Mouse (Mus musculus) v-Abl transformed pro-B cells (cell line): Measurements from ENCODE around the gene Spindoc.

Experiments used
- in situ Hi-C, 2 experiments: fragments of 400-800 bp; cut with MboI; formaldehyde crosslinking; loops; one replicate each; pipeline ENCODE4 v1.15.1; 2025; ENCODE audit not compliant: unreplicated experiment in 2 of 2

Gene Spindoc

DNA sequence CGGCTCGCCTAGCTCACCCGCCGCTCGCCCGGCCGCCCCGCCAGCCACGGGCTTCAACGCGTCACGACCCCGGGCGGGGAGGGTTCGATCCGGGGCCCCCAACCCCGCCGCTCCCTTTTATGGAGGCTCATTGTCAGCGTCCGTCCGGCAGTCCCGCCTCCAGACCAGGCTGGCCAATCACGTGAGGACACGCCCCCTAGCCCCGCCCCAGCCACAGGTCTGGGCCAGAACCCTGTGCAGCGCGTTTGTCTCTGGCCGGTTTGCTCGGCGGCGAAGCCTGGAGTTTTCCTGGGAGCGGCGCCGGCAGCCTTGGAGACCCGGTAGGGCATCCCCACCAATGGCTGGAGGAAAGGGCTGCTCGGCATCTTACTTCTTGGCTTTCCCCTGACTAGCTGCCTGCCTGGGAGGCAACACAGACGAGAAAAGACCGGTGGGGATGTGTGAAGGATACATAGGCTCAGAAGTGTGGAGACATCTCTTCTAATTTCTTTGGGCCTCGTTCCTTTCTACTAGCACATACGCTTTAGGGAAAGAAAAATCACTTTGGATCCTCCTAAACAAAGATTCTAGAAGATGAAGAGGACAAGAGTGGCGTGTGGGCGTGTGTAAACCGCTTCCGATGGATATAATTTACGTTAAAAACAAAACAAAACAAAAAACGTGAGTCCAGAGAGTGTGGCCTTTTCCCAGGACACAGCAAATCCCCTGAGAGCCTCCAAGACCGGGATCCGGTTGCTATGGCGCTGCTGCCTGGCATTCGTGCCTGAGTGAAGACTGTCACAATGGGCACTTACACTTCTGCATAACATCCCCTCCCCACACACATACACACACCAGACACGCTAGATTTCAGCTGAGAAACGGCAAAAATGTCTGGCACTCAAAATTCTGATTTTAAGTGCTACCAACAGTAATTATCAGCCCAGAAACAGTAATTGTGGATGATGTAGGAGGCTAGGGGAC lies at the start of gene Spindoc:
Gene Spindoc, minus strand, starts transcription at position 92 of the 963 bp plus-strand sequence.
- in situ Hi-C loops, result no loop called here

DNA sequence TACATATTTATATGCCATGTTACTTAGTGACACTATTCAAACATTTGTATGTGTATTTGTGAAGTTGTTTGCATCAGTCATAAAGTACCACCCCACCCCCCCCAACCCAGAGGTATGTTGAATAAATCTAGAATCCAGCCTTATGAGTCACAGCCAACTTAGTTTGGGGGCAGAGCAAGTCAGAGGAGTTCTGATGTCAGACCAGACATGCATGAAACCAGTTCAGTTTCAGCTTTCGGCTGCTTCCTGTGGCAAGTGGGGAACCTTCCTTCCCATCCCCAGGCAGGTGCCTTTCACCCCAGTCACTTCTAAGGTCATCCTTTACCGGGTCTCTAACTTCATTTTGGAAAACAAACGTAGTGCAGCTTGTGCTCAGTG lies 42.6 kb upstream of the Spindoc start:
- in situ Hi-C loops, result no loop called here

DNA sequence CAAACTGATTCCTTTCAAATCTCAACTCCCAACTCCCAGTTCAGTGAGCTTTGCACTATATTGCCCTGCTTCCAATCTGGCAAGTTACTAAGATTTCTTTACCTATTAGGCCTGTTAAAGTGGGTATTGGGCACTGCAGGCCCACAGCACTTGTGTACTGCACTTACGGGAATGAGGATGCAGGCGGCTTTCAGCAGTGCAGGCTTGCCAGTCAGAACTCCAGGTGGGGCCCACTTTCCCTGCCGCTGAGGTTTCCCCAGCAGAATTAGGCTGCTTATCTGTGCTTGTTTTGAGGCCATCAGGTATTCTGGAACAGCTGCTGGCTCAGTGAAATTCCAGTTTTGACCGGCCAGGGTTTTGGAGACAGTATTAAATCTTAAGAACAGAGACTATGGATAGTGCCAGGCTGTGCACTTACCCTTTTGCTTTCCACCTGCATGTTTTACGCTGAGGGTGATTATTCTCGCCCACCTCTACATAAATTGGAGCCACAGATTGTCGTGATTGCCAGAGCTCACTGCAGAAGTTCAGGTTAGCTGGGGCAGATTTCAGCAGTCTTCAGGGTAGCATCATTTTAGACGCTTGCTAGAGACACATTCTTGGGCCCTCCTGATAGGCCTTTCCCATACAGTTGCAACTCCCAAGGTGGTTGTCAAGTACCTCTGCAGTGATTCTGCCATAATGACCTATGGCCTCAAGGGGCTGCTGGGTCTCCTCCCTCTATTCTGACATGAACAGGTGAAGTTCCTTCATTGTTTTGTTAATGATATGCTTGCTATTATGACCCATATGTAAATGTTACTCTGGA lies 42.0 kb upstream of the Spindoc start:
- in situ Hi-C loops, result no loop called here

DNA sequence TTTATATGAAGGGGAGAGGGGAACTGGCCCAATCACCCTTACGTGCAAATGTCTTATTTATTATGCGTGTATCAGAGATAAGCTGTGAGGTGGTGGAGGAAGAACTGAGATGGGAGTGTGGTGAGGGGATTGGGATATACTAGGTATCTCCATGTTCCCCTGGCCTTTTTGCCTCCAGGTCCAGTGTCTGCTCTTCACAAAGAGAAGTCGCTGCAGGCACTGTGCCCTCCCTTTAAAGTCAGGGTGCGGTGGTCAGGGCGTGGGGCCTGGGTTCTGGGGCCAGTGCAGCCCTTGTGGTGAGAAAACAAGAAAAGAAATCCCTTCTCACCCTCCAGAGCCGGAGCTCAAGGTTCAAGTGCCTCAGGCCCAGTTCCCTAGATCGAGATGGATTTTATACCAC lies 41.3 kb upstream of the Spindoc start:
- in situ Hi-C loops, result no loop called here

DNA sequence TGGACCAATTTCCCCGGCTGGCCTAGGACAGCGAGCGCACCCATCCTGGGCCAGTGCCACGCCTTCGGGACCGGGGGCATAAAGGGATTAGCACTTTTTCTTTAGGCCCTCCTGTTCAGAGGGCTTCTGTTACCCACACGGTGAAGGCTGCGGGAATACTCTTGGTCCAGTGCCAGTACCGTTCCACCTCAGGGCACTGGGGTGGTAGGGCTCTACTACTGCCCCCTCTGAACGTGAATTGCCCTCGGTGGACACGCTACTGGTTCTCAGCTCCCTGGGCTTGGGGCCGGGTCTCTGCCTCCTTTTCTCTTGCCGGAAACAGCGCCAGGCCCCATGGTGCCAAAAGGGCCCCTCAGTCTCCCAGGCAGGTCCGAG lies 40.8 kb upstream of the Spindoc start:
- in situ Hi-C loops, result no loop called here

DNA sequence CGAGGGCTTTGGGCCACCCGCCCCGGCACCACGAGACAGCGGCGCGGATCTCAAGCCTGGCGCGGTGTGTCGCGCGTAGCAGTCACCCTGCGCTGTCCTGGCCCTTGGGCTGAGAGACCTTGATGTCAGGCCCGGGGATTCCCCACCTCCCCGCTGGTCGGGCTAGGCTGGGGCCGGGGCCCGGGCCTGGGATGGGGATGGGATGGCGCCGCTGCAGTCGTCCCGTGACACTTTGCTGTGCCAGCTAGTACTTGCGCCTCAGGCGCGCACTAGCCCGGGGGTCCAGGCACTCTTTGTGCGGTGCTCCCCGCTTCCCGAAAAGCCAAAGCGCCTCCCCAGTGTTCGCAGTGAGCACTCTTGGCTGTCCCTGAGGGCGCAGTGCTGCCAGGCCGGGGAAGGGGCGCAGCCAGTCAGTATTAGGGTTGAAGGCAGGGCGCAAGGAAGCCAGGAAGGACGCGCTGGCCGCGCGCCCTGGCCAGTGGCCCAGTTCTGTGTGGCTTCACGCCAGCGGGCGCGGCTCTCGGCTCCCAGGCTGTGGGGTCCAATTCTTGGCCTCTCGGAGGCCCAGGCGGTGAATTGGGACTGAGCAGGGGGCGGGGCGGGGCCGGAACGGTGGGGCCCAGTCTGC lies 40.3 kb upstream of the Spindoc start:
- in situ Hi-C loops, result no loop called here

DNA sequence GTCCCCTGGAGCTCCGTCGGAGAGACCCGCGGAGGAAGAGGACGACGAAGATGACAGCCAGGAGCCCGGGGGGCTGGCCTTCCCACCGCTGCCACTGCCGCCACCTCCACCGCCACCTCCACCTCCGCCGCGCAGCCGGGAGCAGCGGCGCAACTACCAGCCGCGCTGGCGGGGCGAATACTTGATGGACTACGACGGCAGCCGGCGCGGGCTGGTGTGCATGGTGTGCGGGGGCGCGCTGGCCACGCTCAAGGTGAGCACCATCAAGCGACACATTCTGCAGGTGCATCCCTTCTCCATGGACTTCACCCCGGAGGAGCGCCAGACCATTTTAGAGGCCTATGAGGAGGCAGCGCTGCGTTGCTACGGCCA lies 39.8 kb upstream of the Spindoc start:
- in situ Hi-C loops, result no loop called here

DNA sequence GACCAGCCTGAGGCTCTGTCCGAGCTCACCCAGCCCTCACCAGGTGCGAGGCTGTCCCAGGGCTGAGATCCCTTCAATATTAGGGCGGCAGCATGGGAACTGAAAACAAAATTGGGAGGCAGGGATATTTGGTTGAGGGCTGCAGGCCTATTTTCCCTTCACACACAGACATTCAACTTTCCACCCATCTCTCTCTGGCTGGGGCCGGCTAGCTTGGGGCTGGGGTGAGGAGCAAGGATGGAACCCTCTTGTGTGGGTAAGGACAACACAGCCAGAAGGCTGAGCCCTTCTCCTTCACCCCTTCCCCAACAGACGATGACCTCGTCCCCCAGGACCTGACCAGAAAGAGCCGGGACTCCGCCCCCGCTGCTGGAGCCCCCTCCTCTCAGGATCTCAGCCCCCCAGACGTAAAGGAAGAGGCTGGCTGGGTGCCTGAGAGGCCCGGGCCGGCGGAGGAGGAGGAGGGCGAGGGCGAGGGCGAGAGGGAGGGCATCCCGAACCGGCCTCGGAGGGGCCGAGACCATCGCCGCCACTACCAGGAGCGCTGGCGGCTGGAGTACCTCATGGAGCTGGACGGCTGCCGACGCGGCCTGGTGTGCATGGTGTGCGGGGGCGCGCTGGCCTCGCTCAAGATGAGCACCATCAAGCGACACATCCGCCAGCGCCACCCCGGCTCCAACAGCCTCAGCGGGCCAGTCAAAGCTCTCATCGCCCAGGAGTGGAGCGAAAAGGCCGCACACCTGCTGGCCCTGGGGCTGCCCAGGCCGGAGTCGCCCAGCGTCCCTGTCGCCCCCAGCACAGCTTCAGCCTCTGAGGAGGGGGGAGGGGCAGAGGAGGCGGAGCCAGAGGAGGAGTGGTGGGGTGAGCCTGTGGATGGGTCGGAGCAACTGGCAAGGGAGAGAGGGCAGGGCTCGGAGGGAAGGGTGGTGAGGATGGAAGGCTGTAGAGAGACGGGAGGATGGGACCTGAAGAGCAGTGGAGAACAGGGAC lies 39.1 kb upstream of the Spindoc start:
- in situ Hi-C loops, result no loop called here

DNA sequence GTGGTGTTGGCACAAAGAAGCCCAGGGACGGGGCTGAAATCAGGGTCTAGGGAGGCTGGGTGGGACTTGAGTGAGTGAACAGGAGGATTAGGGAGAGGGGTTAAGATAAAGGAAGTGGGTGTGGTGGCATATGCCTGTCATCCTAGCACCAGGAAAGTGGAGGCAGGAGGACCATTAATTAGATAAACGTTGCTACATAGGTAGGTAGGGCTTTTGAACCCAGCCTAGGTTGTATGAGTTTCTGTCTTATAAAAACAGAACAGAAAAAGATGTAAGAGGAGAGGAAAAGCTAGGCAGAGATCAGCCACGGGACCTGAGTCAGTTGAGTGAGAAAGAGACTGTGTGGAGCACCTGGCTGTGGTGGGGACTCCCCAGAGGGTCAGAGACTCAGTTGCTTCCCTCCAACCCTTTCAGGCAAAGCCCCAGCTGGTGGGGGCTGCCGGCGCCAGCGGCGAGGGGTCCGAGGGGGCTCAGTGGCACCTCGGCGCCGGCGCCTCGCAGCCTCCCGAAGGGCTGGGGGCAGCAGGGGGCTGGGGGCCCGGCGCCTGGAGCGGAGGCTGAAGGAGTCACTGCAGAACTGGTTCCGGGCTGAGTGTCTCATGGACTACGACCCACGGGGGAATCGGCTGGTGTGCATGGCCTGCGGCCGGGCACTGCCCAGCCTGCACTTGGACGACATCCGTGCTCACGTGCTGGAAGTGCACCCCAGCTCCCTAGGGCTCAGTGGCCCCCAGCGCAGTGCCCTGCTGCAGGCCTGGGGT lies 38.2 kb upstream of the Spindoc start:
- in situ Hi-C loops, result no loop called here

DNA sequence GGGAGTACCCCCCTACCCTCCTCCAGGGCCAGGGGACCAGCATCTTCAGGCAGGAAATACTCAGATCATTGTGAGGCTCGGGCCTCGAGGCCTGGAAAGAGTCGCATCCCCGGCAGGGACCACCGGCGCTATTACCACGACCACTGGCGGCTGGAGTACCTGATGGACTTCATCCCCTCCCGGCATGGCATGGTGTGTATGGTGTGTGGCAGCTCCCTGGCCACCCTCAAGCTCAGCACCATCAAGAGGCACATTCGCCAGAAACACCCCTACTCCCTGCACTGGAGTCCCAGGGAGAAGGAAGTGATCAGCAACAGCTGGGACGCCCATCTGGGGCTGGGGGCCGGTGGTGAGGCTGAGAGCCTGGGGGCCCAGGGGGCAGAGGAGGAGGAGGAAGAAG lies 37.3 kb upstream of the Spindoc start:
- in situ Hi-C loops, result no loop called here

DNA sequence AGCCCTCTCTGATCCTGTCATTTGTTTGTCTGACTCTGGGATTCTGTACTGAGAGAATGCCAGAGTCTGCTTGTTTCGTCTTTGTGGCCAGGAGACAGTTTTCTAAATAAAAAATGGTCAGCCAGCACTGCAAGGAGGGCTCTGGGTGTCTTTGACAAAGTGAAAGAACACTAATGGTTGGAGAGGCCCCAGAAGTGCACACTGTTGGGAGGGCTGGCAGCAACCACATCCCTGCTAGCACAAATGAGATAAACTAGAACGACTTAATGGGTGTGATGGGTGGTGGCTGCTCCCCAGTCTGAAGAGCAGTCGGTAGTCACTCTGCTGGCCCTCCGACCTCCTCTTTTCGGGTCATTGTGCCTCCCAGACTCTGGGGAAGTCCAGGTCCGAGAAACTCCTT lies 36.3 kb upstream of the Spindoc start:
- in situ Hi-C loops, result loop anchor here (5.0 kb wide), 3 partner anchors 142 to 187 kb away; no protein-coding TSS in a partner anchor

DNA sequence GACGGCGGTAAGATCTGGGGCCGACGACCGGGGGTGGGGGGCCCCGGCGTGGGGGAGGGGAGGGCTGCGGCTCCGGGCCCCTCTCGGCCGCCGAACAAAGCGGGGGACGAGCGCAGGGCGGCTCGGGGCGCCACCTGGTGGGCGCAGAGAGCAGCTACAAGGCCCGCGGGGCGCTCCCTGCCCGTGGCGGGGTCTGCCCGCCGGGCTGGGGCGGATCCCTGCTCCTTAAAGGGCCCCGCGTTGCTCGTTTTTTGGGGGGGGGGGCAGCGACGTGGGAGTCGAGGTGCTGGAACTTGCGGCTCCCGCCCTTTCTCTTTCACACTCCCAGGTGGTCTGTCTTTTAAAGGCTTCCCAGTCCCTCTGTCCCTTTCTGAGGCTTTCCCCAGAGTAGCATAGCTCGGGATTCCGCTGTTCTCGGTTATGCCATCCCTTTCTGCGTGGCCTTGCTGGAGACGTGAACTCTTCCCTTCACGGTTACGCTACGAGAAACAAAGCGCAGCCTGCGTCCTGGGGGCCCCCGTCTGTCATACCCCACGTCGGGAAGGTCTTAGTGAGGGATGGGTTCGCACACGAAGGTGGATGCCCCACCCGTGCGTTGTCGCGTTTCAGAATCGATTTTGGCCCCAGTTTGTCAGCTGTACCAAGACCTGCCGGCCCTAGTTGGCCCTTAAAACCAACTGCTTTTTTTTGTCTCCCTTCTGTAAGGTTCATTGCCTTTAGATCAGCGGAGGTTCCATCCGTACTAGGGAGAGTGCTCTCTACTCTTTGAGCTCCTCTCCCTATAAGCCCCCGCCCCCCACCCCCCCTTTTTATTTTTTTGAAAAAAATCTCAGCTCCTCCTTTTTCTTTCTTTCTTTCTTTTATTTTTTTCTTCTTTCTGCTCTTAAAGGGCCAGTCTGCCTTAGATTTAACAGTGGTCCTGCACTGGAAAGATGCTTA lies 35.4 kb upstream of the Spindoc start:
- in situ Hi-C loops, result loop anchor here (5.0 kb wide), 3 partner anchors 141 to 186 kb away; no protein-coding TSS in a partner anchor

DNA sequence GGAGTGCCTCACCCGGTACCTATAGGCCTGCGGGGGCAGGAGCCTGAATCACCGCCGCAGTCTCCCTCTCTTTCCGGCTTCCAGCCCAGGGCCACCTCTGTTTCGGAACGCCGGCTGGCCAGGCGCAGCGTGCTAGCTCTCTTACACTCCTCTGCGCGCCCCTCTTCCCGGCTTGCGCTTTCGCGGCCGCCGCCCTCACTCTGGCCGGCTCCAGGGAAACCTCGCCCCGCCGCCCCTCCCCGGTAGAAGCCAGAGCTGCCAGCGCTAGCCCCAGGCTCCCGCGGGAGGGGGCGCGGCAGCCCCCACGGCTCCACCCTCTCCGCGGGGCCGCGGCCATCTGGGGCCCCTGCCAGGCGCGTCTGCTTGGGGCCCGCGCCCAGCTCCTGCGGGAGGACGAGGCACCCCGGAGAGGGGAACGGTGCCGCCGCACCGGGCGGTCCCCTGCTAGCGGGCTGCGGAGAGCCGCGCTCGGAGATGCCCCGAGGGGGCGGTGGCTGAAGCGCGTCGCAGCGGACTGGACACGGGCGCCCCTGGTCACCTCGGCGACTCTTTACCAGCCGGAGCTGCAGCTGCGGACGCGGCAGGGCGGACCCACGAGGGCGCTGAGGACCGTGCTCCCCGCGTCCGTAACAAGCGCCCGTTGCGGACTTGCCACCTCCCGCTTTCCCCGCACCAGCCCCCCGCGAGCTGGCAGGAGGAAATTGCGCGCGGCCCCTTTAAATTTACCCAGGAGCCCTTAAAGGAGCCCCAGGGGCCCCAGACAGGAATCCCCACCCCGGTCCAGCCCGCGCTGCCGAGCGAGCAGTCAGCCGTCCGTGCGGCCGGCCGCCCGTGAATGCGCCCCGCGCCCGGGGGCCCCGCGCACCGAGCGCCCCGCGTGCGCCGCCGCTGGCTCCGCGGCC lies 34.3 kb upstream of the Spindoc start, which contains the start of gene 2700081O15Rik:
Gene 2700081O15Rik, plus strand, starts transcription at position 792 of the 902 bp plus-strand sequence.
- in situ Hi-C loops, result loop anchor here (5.0 kb wide), 3 partner anchors 140 to 185 kb away; no protein-coding TSS in a partner anchor

DNA sequence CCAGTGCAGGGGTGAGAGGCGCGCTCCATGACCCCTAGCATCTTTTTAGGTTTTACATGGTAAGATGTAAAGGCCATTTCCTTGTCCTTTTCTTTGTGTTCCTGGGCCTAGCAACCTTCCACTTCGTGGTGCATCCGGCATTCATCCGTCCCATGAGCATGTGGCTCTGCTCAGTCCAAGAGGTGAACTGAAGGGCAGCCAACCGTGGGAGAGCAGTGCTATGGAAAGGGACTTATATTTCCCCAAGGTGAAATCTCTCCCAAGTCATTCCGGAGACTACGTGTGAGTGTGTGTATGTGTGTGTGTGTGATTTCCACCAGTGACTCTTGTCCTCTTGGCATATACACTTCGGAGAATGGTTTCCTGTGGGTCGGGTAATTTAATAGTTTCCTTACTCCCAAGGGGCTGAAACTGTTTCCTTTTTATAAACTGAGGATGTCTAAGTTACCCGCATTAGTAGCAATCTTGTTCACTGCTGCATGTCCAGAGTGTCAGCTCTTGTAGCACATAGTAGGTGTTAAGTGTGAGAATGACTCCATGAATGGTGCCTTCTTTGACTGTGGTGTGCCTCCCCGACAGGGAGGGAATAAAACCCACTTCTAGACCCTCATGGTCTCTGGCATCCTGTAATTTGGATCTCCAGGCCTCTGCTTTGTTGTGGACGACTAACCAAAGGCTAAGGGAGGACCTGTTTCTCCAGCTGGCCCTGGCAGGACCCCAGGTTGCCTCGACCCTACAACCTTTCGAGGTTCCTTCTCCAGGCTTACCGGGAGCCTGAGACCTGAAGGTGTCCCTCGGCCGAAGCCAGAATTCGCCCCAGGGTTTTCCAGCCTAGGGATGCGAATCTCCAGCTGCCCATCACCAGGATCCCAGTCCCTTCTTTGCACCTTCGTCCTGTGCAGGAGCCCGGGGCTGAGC lies 33.4 kb upstream of the Spindoc start:
- in situ Hi-C loops, result loop anchor here (5.0 kb wide), 3 partner anchors 139 to 184 kb away; no protein-coding TSS in a partner anchor

DNA sequence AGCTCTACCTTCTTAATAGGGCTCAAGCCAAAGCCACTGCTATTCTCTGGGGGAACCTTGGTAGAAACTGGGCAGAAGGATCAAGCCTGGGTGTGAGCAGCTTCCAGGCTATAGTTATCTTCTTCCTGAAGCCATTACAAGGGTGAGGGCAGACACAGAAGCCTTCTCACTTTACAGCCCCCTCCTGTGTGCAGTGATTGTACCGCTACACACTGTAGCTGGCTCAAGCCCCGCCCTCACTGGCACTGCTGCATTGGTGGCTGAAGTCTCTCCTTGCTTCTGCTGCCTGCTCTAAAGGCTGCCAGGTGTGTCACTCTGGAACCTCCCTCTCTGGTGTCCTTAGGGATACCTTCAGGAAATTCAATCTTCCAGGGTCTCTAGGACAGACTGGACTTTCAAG lies 29.6 kb upstream of the Spindoc start:
- in situ Hi-C loops, result no loop called here
